Mouse (Mus musculus) heart, postnatal 4 days (tissue): ENCODE data around the gene Wfikkn1. TPM values are rescaled to one million over a fixed set of nuclear protein-coding genes. Genes with fewer than 3 reads are reported as not detected.
"Not testable (repeated sequence)": the region's sequence is repeated elsewhere in the genome, so short reads cannot be mapped to it uniquely, and the experiment has no call there.

Experiments
- DNase-seq: peaks from one replicate; pipeline ENCODE4 v3.0.0; 2021
- total RNA-seq, 2 experiments: library from RNA; stranded (reverse); gene quantifications; 2 replicates each; pipeline ENCODE4 v1.2.3; 2021

Wfikkn1 gene
- total RNA-seq, 2 experiments from 2014 or later = 0.70 to 1.1 TPM

- no peak for DNase-seq
These were observed 3.2 kb upstream of the Wfikkn1 start for GRCm38 (mm10) chr17:25883824-25884223.

- no peak for DNase-seq
These were observed 2.6 kb upstream of the Wfikkn1 start for GRCm38 (mm10) chr17:25883268-25883667.

GRCm38 (mm10) chr17:25882306-25882705 is 1.6 kb upstream of the Wfikkn1 start:
- DNase-seq = no peak

GRCm38 (mm10) chr17:25881691-25882090 is 1.0 kb upstream of the Wfikkn1 start:
- no peak for DNase-seq

- no peak for DNase-seq
These were observed 419 bp upstream of the Wfikkn1 start for GRCm38 (mm10) chr17:25880913-25881641.

GRCm38 (mm10) chr17:25879750-25880149 is 908 bp downstream of the Wfikkn1 start:
- DNase-seq = no peak

GRCm38 (mm10) chr17:25879261-25879660 is 1.4 kb downstream of the Wfikkn1 start:
- peak; percentile 33 for DNase-seq

- DNase-seq = no peak
These were observed 2.0 kb downstream of the Wfikkn1 start for GRCm38 (mm10) chr17:25878611-25879180.

- no peak for DNase-seq
These were observed 2.7 kb downstream of the Wfikkn1 start for GRCm38 (mm10) chr17:25877741-25878610.

- DNase-seq = no peak
These were observed 3.6 kb downstream of the Wfikkn1 start for GRCm38 (mm10) chr17:25877025-25877424.

GRCm38 (mm10) chr17:25876347-25876915 is 4.2 kb downstream of the Wfikkn1 start:
- DNase-seq = no peak

GRCm38 (mm10) chr17:25875171-25876136 is 5.2 kb downstream of the Wfikkn1 start:
- DNase-seq = peak; percentile 90

GRCm38 (mm10) chr17:25874721-25875170 is 5.9 kb downstream of the Wfikkn1 start, which contains the start of gene Mettl26:
TSS of gene Mettl26 (plus strand) at chr17:25875074.
- DNase-seq = peak; percentile 96

- DNase-seq = no peak
These were observed 6.4 kb downstream of the Wfikkn1 start for GRCm38 (mm10) chr17:25874148-25874720.

GRCm38 (mm10) chr17:25873405-25874147 is 7.1 kb downstream of the Wfikkn1 start:
- no peak for DNase-seq

- no peak for DNase-seq
These were observed 8.0 kb downstream of the Wfikkn1 start for GRCm38 (mm10) chr17:25872676-25873075.

- not testable (repeated sequence) for DNase-seq
These were observed 9.1 kb downstream of the Wfikkn1 start for GRCm38 (mm10) chr17:25871566-25871965.

- DNase-seq = no peak
These were observed 10.7 kb downstream of the Wfikkn1 start for GRCm38 (mm10) chr17:25869954-25870353.

GRCm38 (mm10) chr17:25869498-25869897 is 11.2 kb downstream of the Wfikkn1 start:
- no peak for DNase-seq

- DNase-seq = peak; percentile 85
These were observed 12.0 kb downstream of the Wfikkn1 start, which contains the start of gene Mcrip2 for GRCm38 (mm10) chr17:25868601-25869191. TSS of gene Mcrip2 (minus strand) at chr17:25868764.
